Mouse (Mus musculus): Measurements from ENCODE around the gene Ostc. TPM values are rescaled to one million over a fixed set of nuclear protein-coding genes. Genes with fewer than 3 reads are reported as not detected.

Gene Ostc
- total RNA-seq (2014; rRNA removed): 99.9 and 111 TPM in 2 replicates
- 160 and 170 TPM in 2 replicates for polyA plus RNA-seq (2015; fragmentation: Nextera tagmentation; extraction: Ambion mirVana)

- H3K36me3 ChIP-seq (ENCODE audit: insufficient read depth, low read length): no peaks in the 10 kb centered on the region
- H3K4me2 ChIP-seq (ENCODE audit: low read depth, low read length, poor library complexity, severe bottlenecking): peak within 1 kb of the TSS; percentile 81
- ATAC-seq (ENCODE audit: low FRiP score) (peak; percentile 96), DNase-seq (ENCODE audit: low spot score) (peak; percentile 98)
- peak within 1 kb of the TSS; percentile 81 for H3K9ac ChIP-seq (replicated peaks; ENCODE audit: low read length, poor library complexity, severe bottlenecking)
- WGBS: 0% methylated on average over 45 of the region's 45 CpGs
- no peak for TF ChIP-seq CTCF (IDR thresholded peaks at IDR 0.05)
- no peaks in the 10 kb centered on the region for H3K27me3 ChIP-seq (ENCODE audit: insufficient read depth, low read length)
- H3K27ac ChIP-seq (ENCODE audit: low read depth, low read length): peak within 1 kb of the TSS; percentile 85
- H3K9me3 ChIP-seq (ENCODE audit: low read length): no peaks in the 10 kb centered on the region
- H3K4me1 ChIP-seq (ENCODE audit: insufficient read depth, low read length): peaks cover 9% of the 10 kb centered on the region; the same call in 1 of the 2 replicates
- H3K4me3 ChIP-seq (ENCODE audit: low read depth, low read length): peak within 1 kb of the TSS; percentile 73
Measured at GRCm38 (mm10) chr3:130708967-130709924, at the start of gene Ostc. TSS of gene Ostc (minus strand) at chr3:130709444.

- Histone ChIP-seq H3K4me2 (ENCODE audit: low read depth, low read length, poor library complexity, severe bottlenecking) (no peak overlapping the region; the same call in none of the 2 replicates), H3K27ac (ENCODE audit: low read depth, low read length) (no peak overlapping the region), H3K9me3 (ENCODE audit: low read length) (no peaks in the 10 kb centered on the region), H3K4me1 (ENCODE audit: insufficient read depth, low read length) (no peaks in the 10 kb centered on the region), H3K9ac (replicated peaks; ENCODE audit: low read length, poor library complexity, severe bottlenecking) (no peak overlapping the region), H3K4me3 (ENCODE audit: low read depth, low read length) (no peak overlapping the region), H3K27me3 (ENCODE audit: insufficient read depth, low read length) (no peaks in the 10 kb centered on the region), H3K36me3 (ENCODE audit: insufficient read depth, low read length) (no peaks in the 10 kb centered on the region)
- DNase-seq (ENCODE audit: low spot score) (no peak), ATAC-seq (ENCODE audit: low FRiP score) (no peak)
- WGBS: 29% methylated on average over 15 of the region's 15 CpGs
- no peak for TF ChIP-seq CTCF (IDR thresholded peaks at IDR 0.05)
Measured at GRCm38 (mm10) chr3:130758157-130758841, 49.1 kb upstream of the Ostc start.

GRCm38 (mm10) chr3:130757117-130757852 lies 48.0 kb upstream of the Ostc start:
- Histone ChIP-seq H3K27ac (ENCODE audit: low read depth, low read length) (no peak overlapping the region), H3K9me3 (ENCODE audit: low read length) (no peaks in the 10 kb centered on the region), H3K4me1 (ENCODE audit: insufficient read depth, low read length) (no peaks in the 10 kb centered on the region), H3K9ac (replicated peaks; ENCODE audit: low read length, poor library complexity, severe bottlenecking) (no peak overlapping the region), H3K36me3 (ENCODE audit: insufficient read depth, low read length) (no peaks in the 10 kb centered on the region), H3K4me3 (ENCODE audit: low read depth, low read length) (no peak overlapping the region), H3K4me2 (ENCODE audit: low read depth, low read length, poor library complexity, severe bottlenecking) (no peak overlapping the region), H3K27me3 (ENCODE audit: insufficient read depth, low read length) (no peaks in the 10 kb centered on the region)
- DNase-seq (ENCODE audit: low spot score) (no peak), ATAC-seq (ENCODE audit: low FRiP score) (no peak)
- TF ChIP-seq CTCF (IDR thresholded peaks at IDR 0.05): no peak
- 53% methylated on average over 8 of the region's 8 CpGs for WGBS

GRCm38 (mm10) chr3:130749206-130749605 lies 40.0 kb upstream of the Ostc start:
- Histone ChIP-seq H3K27ac (ENCODE audit: low read depth, low read length) (no peak overlapping the region), H3K4me1 (ENCODE audit: insufficient read depth, low read length) (no peaks in the 10 kb centered on the region; the same call in 1 of the 2 replicates), H3K4me3 (ENCODE audit: low read depth, low read length) (no peak overlapping the region), H3K9me3 (ENCODE audit: low read length) (no peaks in the 10 kb centered on the region), H3K27me3 (ENCODE audit: insufficient read depth, low read length) (no peaks in the 10 kb centered on the region), H3K36me3 (ENCODE audit: insufficient read depth, low read length) (no peaks in the 10 kb centered on the region), H3K9ac (replicated peaks; ENCODE audit: low read length, poor library complexity, severe bottlenecking) (no peak overlapping the region), H3K4me2 (ENCODE audit: low read depth, low read length, poor library complexity, severe bottlenecking) (no peak overlapping the region)
- 85% methylated on average over 3 of the region's 3 CpGs for WGBS
- DNase-seq (ENCODE audit: low spot score) (no peak), ATAC-seq (ENCODE audit: low FRiP score) (no peak)
- TF ChIP-seq CTCF (IDR thresholded peaks at IDR 0.05): no peak

- H3K4me2 ChIP-seq (ENCODE audit: low read depth, low read length, poor library complexity, severe bottlenecking): no peak overlapping the region
- no peak overlapping the region for H3K4me3 ChIP-seq (ENCODE audit: low read depth, low read length)
- H3K9me3 ChIP-seq (ENCODE audit: low read length): no peaks in the 10 kb centered on the region
- TF ChIP-seq CTCF (IDR thresholded peaks at IDR 0.05): no peak
- no peak for ATAC-seq (ENCODE audit: low FRiP score)
- no peaks in the 10 kb centered on the region; the same call in 1 of the 2 replicates for H3K4me1 ChIP-seq (ENCODE audit: insufficient read depth, low read length)
- no peak overlapping the region for H3K9ac ChIP-seq (replicated peaks; ENCODE audit: low read length, poor library complexity, severe bottlenecking)
- no peaks in the 10 kb centered on the region for H3K27me3 ChIP-seq (ENCODE audit: insufficient read depth, low read length)
- 21% methylated on average over 10 of the region's 10 CpGs for WGBS
- no peak for DNase-seq (ENCODE audit: low spot score)
- no peak overlapping the region for H3K27ac ChIP-seq (ENCODE audit: low read depth, low read length)
- no peaks in the 10 kb centered on the region for H3K36me3 ChIP-seq (ENCODE audit: insufficient read depth, low read length)
Measured at GRCm38 (mm10) chr3:130746673-130747619, 37.7 kb upstream of the Ostc start.

Measured in midbrain, postnatal 0 days (tissue).